Mouse (Mus musculus): ENCODE measurements around the gene Foxj1. TPM values are rescaled to one million over a fixed set of nuclear protein-coding genes. Genes with fewer than 3 reads are reported as not detected.

The Foxj1 gene
- polyA plus RNA-seq, 1 experiment from 2014 or later: 14.7 TPM

- no peaks in the 10 kb centered on the region for H3K27me3 ChIP-seq
- peak overlapping the region; percentile 94 for H3K4me2 ChIP-seq (replicated peaks)
- H3K9ac ChIP-seq (replicated peaks): peak overlapping the region; percentile 57
- WGBS: 2% methylated on average over 41 of the region's 41 CpGs
- no peaks in the 10 kb centered on the region for H3K36me3 ChIP-seq
- H3K4me3 ChIP-seq: peak overlapping the region; percentile 40
- H3K4me1 ChIP-seq: peaks cover 6% of the 10 kb centered on the region
- H3K9me3 ChIP-seq: no peaks in the 10 kb centered on the region
- peak; percentile 87 for ATAC-seq (replicated peaks)
- H3K27ac ChIP-seq (replicated peaks): no peak overlapping the region
Measured at GRCm38 (mm10) chr11:116318719-116319659, 16.2 kb downstream of the Foxj1 start.

- H3K27ac ChIP-seq (replicated peaks): no peak overlapping the region
- peaks cover 6% of the 10 kb centered on the region for H3K4me1 ChIP-seq
- no peak for ATAC-seq (replicated peaks)
- no peak overlapping the region for H3K9ac ChIP-seq (replicated peaks)
- H3K4me2 ChIP-seq (replicated peaks): no peak overlapping the region
- H3K9me3 ChIP-seq: no peaks in the 10 kb centered on the region
- WGBS: 69% methylated on average over 8 of the region's 8 CpGs
- H3K4me3 ChIP-seq: no peak overlapping the region
- no peaks in the 10 kb centered on the region for H3K36me3 ChIP-seq
- H3K27me3 ChIP-seq: no peaks in the 10 kb centered on the region
Measured at GRCm38 (mm10) chr11:116312359-116312758, 22.8 kb downstream of the Foxj1 start.

DNA sequence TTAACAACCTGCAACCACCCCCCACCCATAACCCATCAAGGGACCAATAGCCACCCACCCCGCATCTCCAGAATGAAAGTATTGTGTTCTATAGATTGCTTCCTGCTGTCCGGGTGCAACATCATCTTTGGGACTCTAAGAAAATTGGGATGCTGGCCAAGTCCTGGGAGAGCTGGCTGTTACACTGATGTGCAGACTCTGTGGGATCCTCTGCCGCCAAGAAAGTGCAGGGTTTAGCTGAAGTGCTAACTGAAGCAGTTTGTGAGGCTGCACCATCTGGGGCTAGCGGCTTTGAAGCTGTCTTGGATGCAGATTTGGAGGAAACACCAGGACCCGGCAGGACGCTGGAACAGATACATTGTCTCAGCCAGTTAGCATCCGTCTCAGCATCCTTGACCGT, 24.0 kb downstream of the Foxj1 start:
- 42% methylated on average over 8 of the region's 8 CpGs for WGBS
- H3K27me3 ChIP-seq: no peaks in the 10 kb centered on the region
- no peaks in the 10 kb centered on the region for H3K9me3 ChIP-seq
- no peak overlapping the region for H3K4me2 ChIP-seq (replicated peaks)
- no peaks in the 10 kb centered on the region for H3K36me3 ChIP-seq
- H3K4me3 ChIP-seq: no peak overlapping the region
- ATAC-seq (replicated peaks): no peak
- peak overlapping the region; percentile 52 for H3K27ac ChIP-seq (replicated peaks)
- no peak overlapping the region for H3K9ac ChIP-seq (replicated peaks)
- H3K4me1 ChIP-seq: peaks cover 9% of the 10 kb centered on the region

DNA sequence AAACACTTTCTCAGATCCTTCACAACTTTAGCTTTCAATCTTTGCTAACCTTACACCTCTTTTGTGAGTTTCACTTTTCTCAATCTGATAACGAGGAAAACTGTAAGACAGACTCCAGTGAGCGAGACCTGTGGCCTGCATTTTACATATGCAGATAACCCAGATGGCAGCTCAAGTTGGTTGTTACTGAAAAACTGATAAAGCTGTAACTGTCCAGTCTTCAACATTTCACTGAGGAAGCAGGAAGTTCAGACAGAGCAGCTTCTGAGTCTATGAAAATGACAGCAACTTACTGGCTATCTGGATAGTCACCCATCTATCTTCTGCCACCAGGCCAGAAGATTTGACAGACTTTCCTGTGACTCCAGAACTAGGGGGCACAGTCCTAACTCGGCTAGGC, 25.6 kb downstream of the Foxj1 start:
- Histone ChIP-seq H3K9ac (replicated peaks) (no peak overlapping the region), H3K4me1 (peaks cover 20% of the 10 kb centered on the region), H3K27me3 (no peaks in the 10 kb centered on the region), H3K4me3 (no peak overlapping the region), H3K36me3 (peaks cover 6% of the 10 kb centered on the region), H3K27ac (replicated peaks) (no peak overlapping the region), H3K4me2 (replicated peaks) (no peak overlapping the region), H3K9me3 (no peaks in the 10 kb centered on the region)
- WGBS: 80% methylated on average over 3 of the region's 3 CpGs
- no peak for ATAC-seq (replicated peaks)

DNA sequence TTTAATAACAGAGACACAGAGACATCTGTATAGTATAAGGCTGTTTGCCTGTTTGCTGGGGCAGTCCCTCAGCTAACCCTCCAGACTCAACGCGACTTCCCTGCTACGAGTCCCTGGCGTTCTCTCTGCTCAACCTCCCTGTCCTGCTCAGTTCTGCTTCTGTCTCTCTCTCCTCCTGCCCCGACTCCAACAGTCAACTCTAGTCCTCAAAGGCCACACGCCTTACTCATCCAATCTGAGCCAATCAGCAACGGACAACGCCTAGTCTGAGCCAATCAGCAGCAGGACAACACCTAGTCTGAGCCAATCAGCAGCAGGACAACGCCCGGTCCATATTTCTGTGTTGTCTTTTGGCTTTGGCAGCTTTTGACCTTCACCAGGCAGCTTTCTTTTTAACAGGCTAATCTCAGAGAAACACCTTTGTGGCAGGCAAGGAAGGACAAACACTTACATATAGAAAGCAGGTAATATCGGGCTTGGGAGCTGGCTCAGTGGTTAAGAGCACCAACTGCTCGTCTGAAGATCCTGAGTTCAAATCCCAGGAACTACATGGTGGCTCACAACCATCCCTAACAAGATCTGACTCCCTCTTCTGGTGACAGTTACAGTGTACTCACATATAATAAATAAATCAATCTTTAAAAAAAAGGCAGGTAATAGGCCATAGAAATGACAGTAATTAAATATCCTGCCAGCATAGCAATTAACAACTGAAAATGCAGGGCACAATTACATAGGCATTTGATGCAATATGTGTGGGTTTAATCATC, 27.3 kb downstream of the Foxj1 start:
- Histone ChIP-seq H3K36me3 (peaks cover 22% of the 10 kb centered on the region), H3K4me2 (replicated peaks) (no peak overlapping the region), H3K9ac (replicated peaks) (no peak overlapping the region), H3K4me1 (peaks cover 20% of the 10 kb centered on the region), H3K9me3 (no peaks in the 10 kb centered on the region), H3K27me3 (no peaks in the 10 kb centered on the region), H3K4me3 (no peak overlapping the region), H3K27ac (replicated peaks) (no peak overlapping the region)
- 94% methylated on average over 12 of the region's 12 CpGs for WGBS
- no peak for ATAC-seq (replicated peaks)

DNA sequence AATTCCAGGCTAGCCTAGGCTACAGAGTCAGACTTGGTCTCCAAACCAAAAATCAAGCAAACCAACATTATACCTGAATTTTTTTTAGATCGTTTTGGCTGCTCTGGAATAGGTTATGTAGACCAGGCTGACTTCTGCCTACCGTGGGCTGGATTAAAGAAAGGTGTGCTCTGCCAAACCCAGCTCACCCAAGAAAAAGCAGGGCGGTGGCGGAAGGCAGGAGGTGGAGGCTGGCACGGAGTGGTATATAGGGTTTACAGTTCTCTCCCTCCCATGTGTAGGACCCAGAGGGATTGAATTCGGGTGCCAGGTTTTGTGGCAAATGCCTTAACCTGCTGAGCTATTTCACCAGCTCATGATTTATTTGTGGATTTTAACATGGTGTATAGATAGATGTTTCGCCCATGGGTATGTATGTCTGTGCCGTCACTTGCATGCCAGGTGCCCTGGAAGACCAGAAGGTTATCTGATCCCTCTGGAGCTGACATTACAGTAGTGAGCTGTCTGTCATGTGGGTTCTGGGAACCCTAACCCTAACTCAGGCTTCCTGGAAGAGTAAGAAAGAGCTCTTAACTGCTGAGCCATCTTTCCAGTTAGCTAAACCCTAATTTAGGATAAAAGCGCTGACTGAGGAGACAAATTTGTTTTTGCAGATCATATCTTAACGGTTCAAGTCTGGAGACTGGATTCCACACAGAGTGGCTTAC, 28.0 kb downstream of the Foxj1 start, which contains the start of gene Exoc7:
Gene Exoc7 (minus strand): TSS at position 215 of the 707 bp plus-strand sequence.
- Histone ChIP-seq H3K4me1 (peaks cover 20% of the 10 kb centered on the region), H3K36me3 (peaks cover 29% of the 10 kb centered on the region), H3K27ac (replicated peaks) (peak within 1 kb of the TSS; percentile 69), H3K4me3 (peak within 1 kb of the TSS; percentile 76), H3K9me3 (no peaks in the 10 kb centered on the region), H3K27me3 (no peaks in the 10 kb centered on the region), H3K9ac (replicated peaks) (peak within 1 kb of the TSS; percentile 81), H3K4me2 (replicated peaks) (peak within 1 kb of the TSS; percentile 84)
- 83% methylated on average over 10 of the region's 10 CpGs for whole genome bisulfite sequencing
- ATAC-seq (replicated peaks): peak; percentile 23; the same call in 1 of the 2 replicates

DNA sequence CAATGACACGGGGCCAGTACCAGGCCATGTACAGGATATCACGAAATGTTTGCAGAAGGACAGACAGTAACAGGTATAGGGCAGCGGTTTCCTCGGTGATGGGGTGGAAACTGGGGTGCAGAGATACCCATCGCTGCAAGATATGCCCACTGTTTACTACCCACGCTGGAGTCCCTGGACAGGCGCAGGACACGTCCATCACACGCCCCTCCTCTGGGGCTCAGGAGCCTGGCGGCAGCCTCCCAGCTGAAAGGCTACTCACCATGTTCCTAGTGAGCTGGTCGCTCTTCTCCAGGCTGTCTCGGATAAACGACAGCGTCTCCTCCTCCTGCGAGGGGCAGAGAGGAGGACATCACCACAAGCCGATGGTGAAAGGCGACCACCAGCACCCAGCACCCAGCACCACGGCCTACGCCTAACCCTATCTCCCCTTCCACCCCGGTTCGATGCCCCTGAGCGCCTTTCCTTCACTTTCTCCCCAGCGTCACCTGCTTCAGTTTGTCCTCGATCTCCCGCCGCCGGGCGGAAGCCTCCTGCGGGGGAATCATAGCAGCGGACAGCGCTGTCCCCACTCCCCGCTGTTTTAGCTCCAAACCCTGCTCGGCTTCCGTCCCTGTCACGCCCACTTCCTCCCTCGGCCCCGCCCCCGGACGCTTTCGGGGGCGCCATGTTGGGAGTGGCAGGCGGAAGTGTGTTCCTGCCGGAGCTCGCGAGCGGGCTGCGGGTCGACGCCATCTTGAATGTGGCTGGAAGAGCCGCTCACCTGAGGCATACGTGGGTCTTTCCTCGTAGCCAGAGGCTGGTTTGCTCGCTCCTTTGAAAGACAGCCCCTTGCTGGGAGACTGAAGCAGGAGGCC, 28.8 kb downstream of the Foxj1 start:
- peak overlapping the region; percentile 81 for H3K9ac ChIP-seq (replicated peaks)
- H3K27me3 ChIP-seq: no peaks in the 10 kb centered on the region
- no peaks in the 10 kb centered on the region for H3K9me3 ChIP-seq
- ATAC-seq (replicated peaks): peak; percentile 92
- H3K4me2 ChIP-seq (replicated peaks): peak overlapping the region; percentile 84
- H3K27ac ChIP-seq (replicated peaks): peak overlapping the region; percentile 69
- 1% methylated on average over 53 of the region's 53 CpGs for WGBS
- peaks cover 19% of the 10 kb centered on the region for H3K4me1 ChIP-seq
- H3K4me3 ChIP-seq: peak overlapping the region; percentile 76
- peaks cover 34% of the 10 kb centered on the region for H3K36me3 ChIP-seq

- no peak for ATAC-seq (replicated peaks)
- peak overlapping the region; percentile 76 for H3K4me3 ChIP-seq
- peaks cover 44% of the 10 kb centered on the region for H3K36me3 ChIP-seq
- H3K4me2 ChIP-seq (replicated peaks): peak overlapping the region; percentile 84
- 96% methylated on average over 2 of the region's 2 CpGs for whole genome bisulfite sequencing
- no peaks in the 10 kb centered on the region for H3K27me3 ChIP-seq
- H3K9me3 ChIP-seq: no peaks in the 10 kb centered on the region
- no peak overlapping the region for H3K9ac ChIP-seq (replicated peaks)
- H3K27ac ChIP-seq (replicated peaks): no peak overlapping the region
- peaks cover 14% of the 10 kb centered on the region for H3K4me1 ChIP-seq
Measured at GRCm38 (mm10) chr11:116305423-116305822, 29.8 kb downstream of the Foxj1 start.

DNA sequence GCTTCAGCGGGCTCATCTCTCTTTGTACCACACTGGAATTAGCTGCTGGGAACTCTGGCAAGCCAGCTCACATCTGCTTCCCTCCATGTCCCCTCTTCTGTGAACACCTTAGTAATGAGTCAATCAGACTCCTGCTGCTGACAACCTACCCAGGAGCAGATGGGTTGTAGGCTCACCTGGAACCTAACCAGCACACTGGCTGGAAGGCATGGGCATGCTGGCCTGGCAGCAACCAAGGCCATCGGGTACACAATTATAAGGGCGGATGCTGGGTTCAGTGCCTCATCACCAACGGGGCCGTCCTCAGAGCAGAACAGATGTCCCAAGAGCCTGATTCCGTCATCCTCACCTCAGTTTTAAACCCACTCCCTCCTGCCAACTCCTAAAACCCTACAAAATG, 36.6 kb downstream of the Foxj1 start:
- Histone ChIP-seq H3K27ac (replicated peaks) (no peak overlapping the region), H3K4me1 (no peaks in the 10 kb centered on the region), H3K4me2 (replicated peaks) (no peak overlapping the region), H3K36me3 (peaks cover 78% of the 10 kb centered on the region), H3K27me3 (no peaks in the 10 kb centered on the region), H3K4me3 (no peak overlapping the region), H3K9ac (replicated peaks) (no peak overlapping the region), H3K9me3 (no peaks in the 10 kb centered on the region)
- ATAC-seq (replicated peaks): no peak
- WGBS: 94% methylated on average over 6 of the region's 6 CpGs

DNA sequence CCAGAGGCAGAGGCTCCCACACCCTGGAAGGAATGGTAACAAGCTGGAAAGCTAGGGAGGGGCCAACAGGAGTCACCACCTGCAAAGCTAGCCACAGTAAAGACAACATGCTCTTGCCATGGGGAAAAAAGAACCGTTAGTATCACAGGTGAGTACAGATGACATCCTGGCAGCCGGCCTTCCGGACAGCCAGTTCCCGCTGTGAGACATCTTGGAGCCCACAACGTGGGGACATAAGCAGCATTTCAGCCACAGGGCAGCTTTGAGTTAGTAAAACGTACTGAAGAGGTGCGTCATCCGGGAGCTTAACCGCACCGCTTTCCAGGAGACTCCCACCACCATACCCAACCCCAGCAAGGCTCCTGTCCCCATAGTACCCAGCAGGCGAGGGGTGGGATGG, 37.0 kb downstream of the Foxj1 start:
- H3K9me3 ChIP-seq: no peaks in the 10 kb centered on the region
- H3K36me3 ChIP-seq: peaks cover 74% of the 10 kb centered on the region
- no peak for ATAC-seq (replicated peaks)

DNA sequence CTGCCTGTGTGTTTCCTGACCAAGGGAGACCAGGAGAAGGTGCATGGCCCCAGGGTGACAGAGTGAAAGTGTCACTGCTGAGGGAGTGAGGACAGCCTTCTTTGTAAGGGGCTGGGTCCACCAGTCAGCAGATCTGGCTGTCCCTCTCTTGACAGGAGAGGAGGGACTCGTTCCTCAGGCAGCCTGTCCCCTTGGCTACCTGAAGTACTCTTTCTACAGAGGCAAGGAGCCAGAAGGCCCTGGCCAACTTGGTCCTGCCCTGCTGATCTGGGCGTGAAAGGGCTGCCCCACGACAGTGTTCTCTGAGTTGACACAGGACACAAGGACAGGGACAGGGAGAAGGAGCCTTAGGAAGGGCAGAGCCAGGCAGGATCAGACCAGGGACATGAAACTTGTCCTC, 38.2 kb downstream of the Foxj1 start:
- WGBS: 81% methylated on average over 3 of the region's 3 CpGs
- Histone ChIP-seq H3K27me3 (no peaks in the 10 kb centered on the region), H3K4me1 (no peaks in the 10 kb centered on the region), H3K27ac (replicated peaks) (no peak overlapping the region), H3K36me3 (peaks cover 75% of the 10 kb centered on the region), H3K4me2 (replicated peaks) (no peak overlapping the region), H3K9ac (replicated peaks) (no peak overlapping the region), H3K4me3 (no peak overlapping the region), H3K9me3 (no peaks in the 10 kb centered on the region)
- no peak for ATAC-seq (replicated peaks)

More for the DNA sequence above, 37.0 kb downstream of the Foxj1 start:
- no peak overlapping the region for H3K4me2 ChIP-seq (replicated peaks)
- no peak overlapping the region for H3K4me3 ChIP-seq
- H3K9ac ChIP-seq (replicated peaks): no peak overlapping the region
- no peak overlapping the region for H3K27ac ChIP-seq (replicated peaks)
- no peaks in the 10 kb centered on the region for H3K4me1 ChIP-seq
- 85% methylated on average over 11 of the region's 11 CpGs for WGBS
- H3K27me3 ChIP-seq: no peaks in the 10 kb centered on the region
